Mouse (Mus musculus): ENCODE measurements around the gene Olfr1048.
"Not testable (repeated sequence)": the region's sequence is repeated elsewhere in the genome, so short reads cannot be mapped to it uniquely, and the experiment has no call there.

The Olfr1048 gene

GRCm38 (mm10) chr2:86240189-86240588, at the start of gene Olfr1048:
Gene Olfr1048, minus strand, starts transcription at chr2:86240289.
- no peak for DNase-seq (ENCODE audit: low spot score in 2 of 2)

GRCm38 (mm10) chr2:86278988-86279387, 38.9 kb upstream of the Olfr1048 start, which contains the start of gene Olfr1051:
Gene Olfr1051, minus strand, starts transcription at chr2:86279088.
- DNase-seq (ENCODE audit: low spot score in 2 of 2), result not testable (repeated sequence)

- not testable (repeated sequence) for DNase-seq (ENCODE audit: low spot score in 2 of 2)
Measured at GRCm38 (mm10) chr2:86258228-86258627, 18.1 kb upstream of the Olfr1048 start, which contains the start of gene Olfr1049. Gene Olfr1049, minus strand, starts transcription at chr2:86258328.

GRCm38 (mm10) chr2:86231301-86231700, 8.8 kb downstream of the Olfr1048 start, which contains the start of gene Olfr1047:
Gene Olfr1047, minus strand, starts transcription at chr2:86231401.
- no peak for DNase-seq (ENCODE audit: low spot score in 2 of 2)

GRCm38 (mm10) chr2:86219214-86219613, 20.9 kb downstream of the Olfr1048 start, which contains the start of gene Olfr1046:
Gene Olfr1046, minus strand, starts transcription at chr2:86219314.
- no peak for DNase-seq (ENCODE audit: low spot score in 2 of 2)

- DNase-seq (ENCODE audit: low spot score in 2 of 2), result no peak
Measured at GRCm38 (mm10) chr2:86202909-86203308, 37.2 kb downstream of the Olfr1048 start, which contains the start of gene Olfr1045. Gene Olfr1045, minus strand, starts transcription at chr2:86203009.

GRCm38 (mm10) chr2:86195863-86196262, 44.2 kb downstream of the Olfr1048 start:
- no peak for DNase-seq (ENCODE audit: low spot score in 2 of 2)

GRCm38 (mm10) chr2:86185583-86185982, 54.5 kb downstream of the Olfr1048 start, which contains the start of gene Olfr52:
Gene Olfr52, minus strand, starts transcription at chr2:86185683.
- no peak for DNase-seq (ENCODE audit: low spot score in 2 of 2)
